Mouse (Mus musculus): ENCODE measurements around the gene Nphp4. TPM values are rescaled to one million over a fixed set of nuclear protein-coding genes. Genes with fewer than 3 reads are reported as not detected.
A peak's percentile ranks its signal among the peaks of the same experiment; 100 is the strongest.

The Nphp4 gene
- polyA plus RNA-seq, 1 experiment: 2.3 TPM

DNA sequence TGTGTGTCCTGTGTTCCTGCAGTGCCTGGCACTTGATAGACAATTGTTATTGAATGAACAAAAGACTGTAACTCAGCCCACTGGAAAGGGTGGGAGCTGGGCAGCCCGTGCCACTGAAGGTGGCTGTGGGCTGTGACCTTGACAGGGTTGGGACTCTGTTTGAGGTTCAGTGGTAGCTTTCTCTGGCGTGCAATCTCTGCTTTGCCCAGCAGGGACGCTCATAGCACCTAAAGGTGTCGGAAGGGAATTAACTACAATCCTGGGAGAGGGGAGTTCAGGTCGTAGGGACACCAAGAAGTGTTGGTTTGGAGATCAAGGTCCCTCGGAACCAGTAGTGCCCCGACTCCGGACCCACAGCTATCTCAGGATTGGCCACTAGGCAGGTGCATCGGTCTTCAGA lies 35.6 kb upstream of the Nphp4 start:
- Histone ChIP-seq H3K36me3 (ENCODE audit: control insufficient read depth, insufficient read depth) (no peaks in the 10 kb centered on the region), H3K27me3 (ENCODE audit: control insufficient read depth, insufficient read depth, insufficient read length) (peaks cover 17% of the 10 kb centered on the region), H3K4me2 (ENCODE audit: low read depth) (no peak overlapping the region), H3K79me2 (ENCODE audit: control insufficient read depth, insufficient read depth) (no peaks in the 10 kb centered on the region), H3K4me3 (no peak overlapping the region), H3ac (ENCODE audit: control insufficient read depth, insufficient read length) (no peak overlapping the region)
- TF ChIP-seq CEBPB (IDR thresholded peaks at IDR 0.05; ENCODE audit: insufficient read depth, poor library complexity, severe bottlenecking): no peak
- no peak for TF ChIP-seq SRF (IDR thresholded peaks at IDR 0.05; ENCODE audit: control insufficient read depth, insufficient read length, low read depth)
- TF ChIP-seq REST (IDR thresholded peaks at IDR 0.05; ENCODE audit: insufficient read depth, insufficient read length): no peak
- no peak for TF ChIP-seq MAX (IDR thresholded peaks at IDR 0.05; ENCODE audit: low read depth)
- TF ChIP-seq MYOD1 (IDR thresholded peaks at IDR 0.05; ENCODE audit: control insufficient read depth in 1 of 3, insufficient read length in 2 of 3, low read depth in 2 of 3): no peak
- no peak for TF ChIP-seq TCF12 (IDR thresholded peaks at IDR 0.05; ENCODE audit: insufficient read depth, poor library complexity, severe bottlenecking)
- TF ChIP-seq TCF3 (IDR thresholded peaks at IDR 0.05; ENCODE audit: insufficient read length, low read depth): no peak
- no peak for TF ChIP-seq POLR2A (IDR thresholded peaks at IDR 0.05; ENCODE audit: insufficient read length, low read depth)
- no peak for TF ChIP-seq USF1 (IDR thresholded peaks at IDR 0.05; ENCODE audit: low read depth)

DNA sequence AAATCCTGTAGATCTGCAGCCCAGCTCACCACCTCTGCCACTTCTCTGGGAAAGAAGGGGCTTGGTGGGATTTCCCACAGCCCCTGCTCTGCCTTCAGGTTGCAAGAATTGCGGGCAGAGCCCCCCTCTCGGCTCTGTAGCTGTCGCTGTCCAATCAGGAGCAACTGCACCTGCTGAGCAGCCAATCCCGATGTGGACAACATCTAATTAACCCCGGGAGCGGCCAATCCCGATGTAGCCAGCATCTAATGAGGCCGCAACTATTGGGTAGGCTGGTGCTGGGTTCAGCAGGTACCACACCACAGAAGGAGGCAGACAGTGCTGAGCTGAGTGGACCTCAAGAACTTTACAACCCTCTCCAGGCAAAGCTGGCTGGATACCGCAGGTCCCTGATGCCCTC lies 35.0 kb upstream of the Nphp4 start:
- H3K36me3 ChIP-seq (ENCODE audit: control insufficient read depth, insufficient read depth): no peaks in the 10 kb centered on the region
- H3K79me2 ChIP-seq (ENCODE audit: control insufficient read depth, insufficient read depth): no peaks in the 10 kb centered on the region
- no peak overlapping the region for H3K4me2 ChIP-seq (ENCODE audit: low read depth)
- TF ChIP-seq CEBPB (IDR thresholded peaks at IDR 0.05; ENCODE audit: insufficient read depth, poor library complexity, severe bottlenecking) (no peak), USF1 (IDR thresholded peaks at IDR 0.05; ENCODE audit: low read depth) (no peak), REST (IDR thresholded peaks at IDR 0.05; ENCODE audit: insufficient read depth, insufficient read length) (no peak), MYOD1 (IDR thresholded peaks at IDR 0.05; ENCODE audit: control insufficient read depth in 1 of 3, insufficient read length in 2 of 3, low read depth in 2 of 3) (no peak), MYOG (IDR thresholded peaks at IDR 0.05; ENCODE audit: control insufficient read depth in 1 of 3, insufficient read depth in 1 of 3, insufficient read length in 2 of 3, low read depth in 2 of 3) (no peak), MAX (IDR thresholded peaks at IDR 0.05; ENCODE audit: low read depth) (no peak), E2F4 (IDR thresholded peaks at IDR 0.05; ENCODE audit: insufficient read depth) (no peak), SRF (IDR thresholded peaks at IDR 0.05; ENCODE audit: control insufficient read depth, insufficient read length, low read depth) (no peak), TCF12 (IDR thresholded peaks at IDR 0.05; ENCODE audit: insufficient read depth, poor library complexity, severe bottlenecking) (no peak), TCF3 (IDR thresholded peaks at IDR 0.05; ENCODE audit: insufficient read length, low read depth) (no peak), POLR2AphosphoS2 (IDR thresholded peaks at IDR 0.05; ENCODE audit: insufficient read length, low read depth) (no peak), POLR2A (IDR thresholded peaks at IDR 0.05; ENCODE audit: insufficient read length, low read depth) (no peak)
- peaks cover 17% of the 10 kb centered on the region for H3K27me3 ChIP-seq (ENCODE audit: control insufficient read depth, insufficient read depth, insufficient read length)
- H3K4me3 ChIP-seq: no peak overlapping the region
- H3ac ChIP-seq (ENCODE audit: control insufficient read depth, insufficient read length): no peak overlapping the region

DNA sequence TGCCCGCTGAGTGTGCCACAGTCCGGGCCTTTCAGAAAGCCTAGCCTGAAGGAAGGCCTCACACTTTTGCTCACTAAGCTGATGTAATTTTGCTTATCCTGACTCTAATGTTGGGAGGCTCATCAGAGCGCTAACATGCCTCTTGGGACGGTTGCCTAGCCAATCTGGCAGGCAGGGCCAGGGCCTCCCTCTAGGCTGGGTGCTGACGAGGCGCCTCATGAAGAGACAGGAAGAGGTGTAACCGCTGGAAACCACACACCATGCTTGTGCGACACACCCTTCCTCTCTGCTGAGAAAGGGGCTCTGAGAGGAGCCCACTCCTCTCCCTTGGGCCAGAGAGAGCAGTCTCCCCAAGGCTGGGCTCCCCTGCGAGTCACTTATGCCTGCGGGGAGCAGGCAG lies 30.3 kb upstream of the Nphp4 start:
- Histone ChIP-seq H3K36me3 (ENCODE audit: control insufficient read depth, insufficient read depth) (no peaks in the 10 kb centered on the region), H3K27me3 (ENCODE audit: control insufficient read depth, insufficient read depth, insufficient read length) (peaks cover 4% of the 10 kb centered on the region), H3K79me2 (ENCODE audit: control insufficient read depth, insufficient read depth) (no peaks in the 10 kb centered on the region), H3ac (ENCODE audit: control insufficient read depth, insufficient read length) (no peak overlapping the region), H3K4me2 (ENCODE audit: low read depth) (peak overlapping the region; percentile 12), H3K4me3 (no peak overlapping the region)
- TF ChIP-seq TCF3 (IDR thresholded peaks at IDR 0.05; ENCODE audit: insufficient read length, low read depth) (no peak), E2F4 (IDR thresholded peaks at IDR 0.05; ENCODE audit: insufficient read depth) (no peak), SRF (IDR thresholded peaks at IDR 0.05; ENCODE audit: control insufficient read depth, insufficient read length, low read depth) (no peak), POLR2A (IDR thresholded peaks at IDR 0.05; ENCODE audit: insufficient read length, low read depth) (no peak), MAX (IDR thresholded peaks at IDR 0.05; ENCODE audit: low read depth) (no peak), MYOG (IDR thresholded peaks at IDR 0.05; ENCODE audit: control insufficient read depth in 1 of 3, insufficient read depth in 1 of 3, insufficient read length in 2 of 3, low read depth in 2 of 3) (no peak)

DNA sequence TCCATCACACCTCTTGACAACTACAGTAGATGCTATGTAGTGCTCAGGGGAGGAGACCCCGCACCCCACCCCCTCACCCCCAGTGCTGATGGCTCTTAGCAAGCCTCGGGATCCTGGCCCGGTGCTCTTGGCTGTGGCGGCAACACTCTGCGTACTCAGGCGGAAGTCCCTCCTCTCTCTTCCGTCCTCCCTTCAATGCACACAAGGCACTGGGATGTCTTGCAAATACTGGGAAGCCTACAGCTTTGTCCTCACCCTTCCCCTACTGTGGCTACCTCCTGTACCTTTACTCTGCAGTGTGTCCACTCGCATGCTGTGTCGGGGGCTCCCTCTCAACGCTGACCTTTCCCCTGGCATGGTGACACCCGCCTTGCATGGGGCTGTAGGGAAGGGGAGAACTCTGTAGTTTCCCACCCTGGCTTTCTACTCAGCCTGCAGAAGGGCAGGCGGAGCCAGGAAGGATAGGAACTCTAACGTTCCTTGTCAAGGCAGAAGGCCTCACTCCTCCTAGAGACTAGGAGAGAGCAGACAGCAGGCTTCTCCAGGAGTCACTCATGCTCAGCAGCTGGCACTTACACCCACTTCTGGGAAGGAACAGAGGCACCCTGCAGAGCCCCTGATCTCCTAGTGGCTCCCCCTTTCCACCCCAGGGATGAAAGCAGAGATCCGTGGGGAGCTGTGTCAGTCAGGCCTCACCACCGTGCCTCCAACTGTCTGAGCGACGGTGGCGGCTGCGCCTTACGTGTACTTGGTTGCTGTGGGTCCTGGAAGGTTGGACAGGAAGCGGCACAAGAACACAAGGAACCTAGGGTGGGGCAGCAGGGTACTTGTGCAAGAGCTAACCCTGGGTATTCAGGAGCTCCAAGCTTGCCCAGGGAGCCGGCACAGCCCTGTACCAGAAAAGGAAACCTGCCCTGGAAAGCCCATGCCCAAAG lies 28.5 kb upstream of the Nphp4 start:
- no peaks in the 10 kb centered on the region for H3K79me2 ChIP-seq (ENCODE audit: control insufficient read depth, insufficient read depth)
- no peaks in the 10 kb centered on the region for H3K36me3 ChIP-seq (ENCODE audit: control insufficient read depth, insufficient read depth)
- TF ChIP-seq CEBPB (IDR thresholded peaks at IDR 0.05; ENCODE audit: insufficient read depth, poor library complexity, severe bottlenecking) (no peak), SRF (IDR thresholded peaks at IDR 0.05; ENCODE audit: control insufficient read depth, insufficient read length, low read depth) (no peak), USF1 (IDR thresholded peaks at IDR 0.05; ENCODE audit: low read depth) (no peak), TCF3 (IDR thresholded peaks at IDR 0.05; ENCODE audit: insufficient read length, low read depth) (no peak), POLR2A (IDR thresholded peaks at IDR 0.05; ENCODE audit: insufficient read length, low read depth) (no peak), POLR2AphosphoS2 (IDR thresholded peaks at IDR 0.05; ENCODE audit: insufficient read length, low read depth) (no peak), TCF12 (IDR thresholded peaks at IDR 0.05; ENCODE audit: insufficient read depth, poor library complexity, severe bottlenecking) (no peak), E2F4 (IDR thresholded peaks at IDR 0.05; ENCODE audit: insufficient read depth) (no peak), MYOD1 (IDR thresholded peaks at IDR 0.05; ENCODE audit: control insufficient read depth in 1 of 3, insufficient read length in 2 of 3, low read depth in 2 of 3) (no peak), MAX (IDR thresholded peaks at IDR 0.05; ENCODE audit: low read depth) (no peak)
- H3K4me3 ChIP-seq: peak overlapping the region; percentile 18
- no peak overlapping the region for H3ac ChIP-seq (ENCODE audit: control insufficient read depth, insufficient read length)
- H3K27me3 ChIP-seq (ENCODE audit: control insufficient read depth, insufficient read depth, insufficient read length): no peaks in the 10 kb centered on the region
- peak overlapping the region; percentile 55 for H3K4me2 ChIP-seq (ENCODE audit: low read depth)

Measured in myocyte (in vitro differentiated cells).